In the genomic region with DNA sequence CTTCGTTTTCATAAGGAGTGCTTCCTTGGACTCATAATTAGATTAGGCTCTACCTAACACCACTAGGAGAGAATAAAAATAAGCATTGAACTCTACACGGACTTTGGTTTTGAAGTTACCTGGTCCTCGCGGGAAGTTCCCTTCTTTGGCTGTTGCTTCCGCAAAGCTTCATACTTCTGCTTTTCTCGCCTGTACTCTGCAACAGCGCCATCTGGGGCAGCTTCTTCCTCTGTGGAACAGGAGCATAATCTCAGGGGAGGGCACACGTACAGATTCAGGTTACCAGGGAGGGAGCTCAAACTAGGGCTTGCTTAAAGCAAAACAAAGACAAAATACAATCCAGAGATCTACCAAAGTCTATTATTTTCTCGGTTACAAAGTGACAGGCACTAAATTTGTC, we compare ENCODE assay signal across 23 mouse cellular contexts.
DNase-seq lines count a peak whose midpoint lies in the region; ATAC-seq and TF ChIP-seq lines count a peak whose summit lies in the region.
"Had no signal": no experiment of that assay in that cellular context is flagged by ENCODE, and none has a peak within 500 bp of the region (broad histone marks: within the 10 kb centered on the region; RNA-seq: fewer than 3 reads in every experiment).

No protein-coding gene starts in this region.

- WGBS in intestine, postnatal 0 days = 95% methylated on average over 9 of the region's 9 CpGs
- 96% methylated on average over 9 of the region's 9 CpGs for WGBS in intestine, embryonic 15.5 days
- WGBS in forebrain, embryonic 10.5 days = 95% methylated on average over 9 of the region's 9 CpGs

- ATAC-seq in intestine, postnatal 0 days = no peak
- no peak for ATAC-seq in intestine, embryonic 15.5 days

- TF ChIP-seq POLR2A in testis, adult 2 months (IDR thresholded peaks at IDR 0.05; ENCODE audit: control insufficient read depth, low read depth, low read length) = no peak

- H3K4me3 ChIP-seq in intestine, postnatal 0 days (ENCODE audit: low read depth, low read length) = no peak overlapping the region
- no peak overlapping the region for H3K4me3 ChIP-seq in intestine, embryonic 15.5 days (replicated peaks)
- H3K4me3 ChIP-seq in testis, adult 2 months (ENCODE audit: control insufficient read depth, low read depth, low read length) = peak overlapping the region; percentile 71
- no peak overlapping the region for H3K4me3 ChIP-seq in forebrain, embryonic 10.5 days
- H3K4me3 ChIP-seq: embryonic facial prominence, embryonic 15.5 days; heart, adult 2 months; heart, embryonic 15.5 days; hindbrain, embryonic 10.5 days; limb, embryonic 15.5 days; neural tube, embryonic 13.5 days had no signal

- peaks cover 9% of the 10 kb centered on the region; the same call in 1 of the 2 replicates for H3K36me3 ChIP-seq in intestine, postnatal 0 days (ENCODE audit: control insufficient read depth, insufficient read depth)
- no peaks in the 10 kb centered on the region for H3K36me3 ChIP-seq in intestine, embryonic 15.5 days
- no peaks in the 10 kb centered on the region; the same call in 1 of the 2 replicates for H3K36me3 ChIP-seq in testis, adult 2 months (ENCODE audit: control insufficient read depth, insufficient read depth, low read length)
- peaks cover 18% of the 10 kb centered on the region for H3K36me3 ChIP-seq in forebrain, embryonic 10.5 days (replicated peaks)

- H3K4me2 ChIP-seq in intestine, postnatal 0 days (replicated peaks; ENCODE audit: low read depth) = no peak overlapping the region
- H3K4me2 ChIP-seq in intestine, embryonic 15.5 days (replicated peaks) = no peak overlapping the region
- H3K4me2 ChIP-seq: embryonic facial prominence, embryonic 15.5 days; heart, embryonic 15.5 days; limb, embryonic 15.5 days; lung, embryonic 14.5 days; neural tube, embryonic 13.5 days had no signal

- H3K4me1 ChIP-seq in intestine, postnatal 0 days (replicated peaks; ENCODE audit: control insufficient read depth, insufficient read depth, low read length) = no peaks in the 10 kb centered on the region
- H3K4me1 ChIP-seq in intestine, embryonic 15.5 days (replicated peaks) = no peaks in the 10 kb centered on the region
- H3K4me1 ChIP-seq in testis, adult 2 months (ENCODE audit: control insufficient read depth, insufficient read depth, low read length) = no peaks in the 10 kb centered on the region
- H3K4me1 ChIP-seq in forebrain, embryonic 10.5 days = no peaks in the 10 kb centered on the region
- H3K4me1 ChIP-seq: embryonic facial prominence, embryonic 15.5 days; heart, embryonic 15.5 days; hindbrain, embryonic 10.5 days; limb, embryonic 15.5 days; neural tube, embryonic 13.5 days had no signal

- H3K27me3 ChIP-seq in intestine, postnatal 0 days (replicated peaks; ENCODE audit: control insufficient read depth, insufficient read depth, low read length) = no peaks in the 10 kb centered on the region
- H3K27me3 ChIP-seq in intestine, embryonic 15.5 days (replicated peaks) = no peaks in the 10 kb centered on the region
- H3K27me3 ChIP-seq in testis, adult 2 months (ENCODE audit: control insufficient read depth, insufficient read depth, low read length) = no peaks in the 10 kb centered on the region
- H3K27me3 ChIP-seq in forebrain, embryonic 10.5 days (ENCODE audit: poor library complexity, severe bottlenecking) = no peaks in the 10 kb centered on the region
- H3K27me3 ChIP-seq: embryonic facial prominence, embryonic 15.5 days; heart, embryonic 15.5 days; limb, embryonic 15.5 days; neural tube, embryonic 13.5 days had no signal

- H3K9ac ChIP-seq in intestine, postnatal 0 days (ENCODE audit: low read depth, low read length) = no peak overlapping the region
- no peak overlapping the region for H3K9ac ChIP-seq in intestine, embryonic 15.5 days
- H3K9ac ChIP-seq: embryonic facial prominence, embryonic 15.5 days; heart, embryonic 15.5 days; limb, embryonic 15.5 days; lung, embryonic 14.5 days; neural tube, embryonic 13.5 days had no signal

- H3K9me3 ChIP-seq in intestine, postnatal 0 days (ENCODE audit: control insufficient read depth) = no peaks in the 10 kb centered on the region
- no peaks in the 10 kb centered on the region for H3K9me3 ChIP-seq in intestine, embryonic 15.5 days
- no peaks in the 10 kb centered on the region for H3K9me3 ChIP-seq in forebrain, embryonic 10.5 days
- H3K9me3 ChIP-seq: embryonic facial prominence, embryonic 15.5 days; G1E; heart, embryonic 15.5 days; hindbrain, embryonic 10.5 days; limb, embryonic 15.5 days; neural tube, embryonic 13.5 days had no signal

- TF ChIP-seq CTCF in intestine, postnatal 0 days (IDR thresholded peaks at IDR 0.05; ENCODE audit: low read depth) = 0 out of 2 replicates have a peak, but pooled peaks have one; percentile 21
- TF ChIP-seq CTCF in testis, adult 2 months (IDR thresholded peaks at IDR 0.05; ENCODE audit: control insufficient read depth, insufficient read depth, insufficient replicate concordance, low read depth, low read length) = no peak

- DNase-seq in testis, postnatal 10 days (ENCODE audit: low spot score) = no peak
- peak; percentile 20 for DNase-seq in c-Kit-positive CD71-negative TER-119-negative erythroid progenitor cells, embryonic 14.5 days (ENCODE audit: low read depth)
- DNase-seq in layer of hippocampus, adult 9-11 months = no peak
- DNase-seq in forebrain, embryonic 10.5 days (ENCODE audit: extremely low spot score, low spot score) = no peak
- DNase-seq in right cerebral cortex, postnatal 36 days (ENCODE audit: low spot score in 2 of 2) = no peak
- DNase-seq: adrenal gland, postnatal 14 days; cerebellum, adult 9-10 months; gastrocnemius, postnatal 10 days; heart, adult 2 months; kidney, adult 9 months; kidney, postnatal 4 days; lung, embryonic 14.5 days; right cerebral cortex, postnatal 25 days; thymus, adult 18-20 months had no signal

- no peak overlapping the region for H3K27ac ChIP-seq in intestine, postnatal 0 days (ENCODE audit: low read depth, low read length)
- no peak overlapping the region for H3K27ac ChIP-seq in intestine, embryonic 15.5 days
- H3K27ac ChIP-seq in testis, adult 2 months (ENCODE audit: control insufficient read depth, insufficient read depth, low read depth, low read length) = no peak overlapping the region
- H3K27ac ChIP-seq in forebrain, embryonic 10.5 days = no peak overlapping the region
- H3K27ac ChIP-seq: embryonic facial prominence, embryonic 15.5 days; heart, adult 2 months; heart, embryonic 15.5 days; hindbrain, embryonic 10.5 days; limb, embryonic 15.5 days; neural tube, embryonic 13.5 days had no signal
